Mouse (Mus musculus): ENCODE data around the gene Rnf220.

Gene Rnf220

DNA sequence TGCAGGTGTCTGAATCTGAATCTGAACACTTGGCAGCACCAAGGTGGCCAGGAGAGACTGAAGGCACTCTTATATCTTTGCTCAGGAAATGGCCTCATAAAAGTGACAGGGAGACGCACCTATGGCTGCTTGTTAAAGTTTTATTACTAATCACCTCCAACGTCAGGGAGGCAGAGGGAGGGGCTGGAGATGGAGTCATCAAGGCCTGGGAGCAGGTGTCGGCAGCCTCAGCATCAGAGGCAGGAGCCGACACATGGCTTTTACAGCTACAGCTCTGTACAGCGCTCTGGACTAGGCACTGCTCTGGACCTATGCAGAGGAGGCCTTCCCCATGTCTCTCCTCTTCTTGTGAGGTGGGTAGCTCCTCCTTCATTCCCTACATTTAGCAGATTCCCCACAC lies 139.7 kb downstream of the Rnf220 start:
- TF ChIP-seq GATA4 (IDR thresholded peaks at IDR 0.05; ENCODE audit: insufficient replicate concordance, low read length) = no peak

DNA sequence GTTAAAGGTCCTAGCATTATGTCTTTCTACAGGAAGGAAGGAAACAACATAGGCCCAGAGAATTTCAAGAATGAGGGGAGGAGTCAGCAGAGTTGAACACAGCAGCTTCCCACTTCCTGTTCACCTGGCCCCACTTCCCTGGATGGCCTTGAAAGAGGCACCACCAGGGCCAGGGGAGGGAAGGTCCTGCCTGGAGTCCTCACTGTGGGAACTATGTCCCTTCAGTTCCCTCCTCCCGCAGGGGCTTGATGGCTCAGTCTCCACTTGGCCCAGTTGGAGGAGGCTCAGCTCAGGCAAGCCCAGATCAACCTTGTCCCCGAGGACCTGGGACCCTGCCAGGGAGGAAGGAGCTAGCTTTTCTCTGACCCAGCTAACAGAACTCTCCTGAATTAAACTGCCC lies 140.6 kb downstream of the Rnf220 start:
- TF ChIP-seq GATA4 (IDR thresholded peaks at IDR 0.05; ENCODE audit: insufficient replicate concordance, low read length) = no peak

DNA sequence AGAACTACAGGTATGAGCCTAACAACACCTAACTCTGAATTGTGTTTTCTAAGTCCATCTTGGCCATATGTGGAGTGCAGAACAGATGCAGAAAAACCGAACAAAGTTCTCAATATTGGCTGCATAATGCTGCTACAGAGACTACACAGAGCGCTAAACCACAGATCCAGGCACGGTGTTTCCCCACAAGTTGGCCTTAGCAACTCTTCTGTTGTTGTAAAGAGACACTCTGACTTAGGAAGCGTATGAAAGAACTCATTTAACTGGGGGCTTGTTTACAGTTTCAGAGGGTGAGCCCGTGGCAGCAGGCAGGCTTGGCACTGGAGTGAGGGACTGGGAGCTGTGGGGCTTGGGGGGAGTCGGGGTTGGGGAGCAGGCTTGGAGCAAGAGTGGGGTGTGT lies 142.2 kb downstream of the Rnf220 start:
- TF ChIP-seq GATA4 (IDR thresholded peaks at IDR 0.05; ENCODE audit: insufficient replicate concordance, low read length) = no peak

DNA sequence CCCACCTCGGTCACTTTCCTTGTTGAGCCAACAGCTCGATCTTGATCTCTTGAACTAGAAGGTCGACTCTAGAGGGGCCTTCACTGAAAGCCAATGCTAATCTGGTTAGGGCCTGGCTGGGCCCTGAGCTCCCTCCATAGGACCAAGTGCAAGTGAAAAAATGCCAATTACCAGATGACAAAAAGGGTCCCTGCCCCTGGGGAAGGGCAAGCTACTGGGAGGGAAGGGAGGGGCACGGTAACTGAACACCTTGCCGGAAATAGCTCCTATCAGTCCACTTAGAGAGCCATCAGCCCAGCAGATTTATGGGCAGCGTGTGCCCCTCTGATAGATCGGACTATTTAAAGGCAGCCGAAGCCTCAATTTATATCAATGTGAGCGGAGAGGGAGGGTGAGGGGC lies 143.9 kb downstream of the Rnf220 start:
- TF ChIP-seq GATA4 (IDR thresholded peaks at IDR 0.05; ENCODE audit: insufficient replicate concordance, low read length) = no peak

DNA sequence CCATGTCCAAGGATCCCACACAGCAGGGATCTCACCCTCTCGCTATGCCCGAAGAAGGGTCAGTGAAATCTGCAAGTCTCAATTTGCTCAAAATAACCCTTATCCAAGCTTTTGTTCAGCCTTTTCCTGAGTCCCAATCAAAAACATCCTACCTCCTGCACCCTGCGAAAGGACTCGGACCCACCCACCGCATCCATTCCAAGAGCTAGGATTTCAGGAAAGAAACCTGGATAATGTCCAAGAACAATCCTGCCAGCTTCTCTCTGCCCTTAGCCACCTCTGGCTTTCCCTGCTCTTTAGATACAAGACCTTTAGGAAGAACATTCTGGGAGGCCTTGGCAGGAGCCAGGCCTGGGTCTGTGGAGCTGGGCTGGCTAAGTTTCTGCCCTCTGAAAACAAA lies 144.8 kb downstream of the Rnf220 start:
- peak; percentile 20; the same call in 1 of the 2 replicates for TF ChIP-seq GATA4 (IDR thresholded peaks at IDR 0.05; ENCODE audit: insufficient replicate concordance, low read length)

DNA sequence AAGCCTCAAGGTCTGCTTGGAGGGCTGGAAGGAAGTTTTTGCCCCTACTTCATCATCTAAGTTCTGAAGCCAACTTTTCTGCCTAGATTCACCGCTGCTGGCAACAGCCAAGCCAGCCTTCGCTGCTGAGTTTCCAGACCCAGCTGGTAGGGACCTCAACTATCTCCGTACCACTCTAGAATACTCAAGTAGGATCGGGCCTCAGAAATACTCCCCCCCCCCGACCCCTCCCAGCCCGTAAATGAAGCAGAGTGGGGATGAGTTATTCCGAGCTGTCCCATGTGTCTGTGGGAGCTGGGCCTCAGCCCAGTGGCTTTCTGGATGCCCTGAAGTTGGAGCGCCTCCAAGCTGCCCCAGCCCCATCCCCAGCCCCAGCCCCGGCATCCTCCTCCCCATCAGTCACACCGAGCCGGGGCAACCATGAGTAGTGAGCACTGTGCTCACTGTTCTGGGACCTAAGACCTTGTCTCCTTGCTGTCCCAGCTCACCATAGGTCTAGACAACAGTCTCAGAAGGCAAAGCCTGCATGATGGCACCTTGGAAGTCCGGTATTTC lies 146.6 kb downstream of the Rnf220 start:
- TF ChIP-seq GATA4 (IDR thresholded peaks at IDR 0.05; ENCODE audit: insufficient replicate concordance, low read length) = no peak

DNA sequence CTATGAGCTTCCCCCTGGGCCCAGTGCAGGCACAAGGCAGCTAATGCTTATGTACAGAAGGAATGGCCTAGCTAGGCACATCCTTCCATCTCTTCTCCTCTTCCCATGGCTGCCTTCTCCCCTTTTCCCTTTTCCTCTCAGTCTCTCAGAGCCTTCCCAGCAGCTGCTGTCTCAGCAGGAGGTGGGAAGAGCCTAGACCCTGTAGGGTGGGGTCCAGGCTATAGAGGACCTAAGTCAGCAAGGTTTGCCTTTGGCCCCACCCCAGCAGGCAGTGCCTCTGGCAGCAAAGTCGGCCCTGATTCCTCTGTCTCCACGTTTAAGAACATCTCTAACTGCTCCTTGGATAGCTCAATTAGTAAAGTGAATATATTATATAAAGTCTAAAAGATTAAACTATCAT lies 147.5 kb downstream of the Rnf220 start:
- no peak for TF ChIP-seq GATA4 (IDR thresholded peaks at IDR 0.05; ENCODE audit: insufficient replicate concordance, low read length)

DNA sequence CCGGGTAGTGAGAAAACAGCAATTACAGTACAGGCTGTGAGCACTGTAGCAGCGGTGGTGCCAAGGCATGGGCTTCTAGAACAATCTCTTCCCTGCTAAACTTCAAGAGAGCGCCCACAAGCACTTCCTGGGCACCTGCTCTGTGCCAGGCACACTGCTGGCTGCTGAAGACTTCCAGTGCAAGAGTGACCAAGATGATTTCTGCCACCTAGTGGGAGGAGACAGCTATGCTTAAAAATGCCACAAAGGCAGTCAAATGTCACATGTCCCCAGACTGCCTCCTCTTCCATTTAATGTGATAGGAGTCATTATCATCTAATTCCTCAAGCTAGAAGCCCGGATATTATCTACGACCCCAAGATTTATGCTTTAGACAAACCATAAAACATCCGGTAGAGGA lies 150.8 kb downstream of the Rnf220 start:
- TF ChIP-seq GATA4 (IDR thresholded peaks at IDR 0.05; ENCODE audit: insufficient replicate concordance, low read length) = no peak

DNA sequence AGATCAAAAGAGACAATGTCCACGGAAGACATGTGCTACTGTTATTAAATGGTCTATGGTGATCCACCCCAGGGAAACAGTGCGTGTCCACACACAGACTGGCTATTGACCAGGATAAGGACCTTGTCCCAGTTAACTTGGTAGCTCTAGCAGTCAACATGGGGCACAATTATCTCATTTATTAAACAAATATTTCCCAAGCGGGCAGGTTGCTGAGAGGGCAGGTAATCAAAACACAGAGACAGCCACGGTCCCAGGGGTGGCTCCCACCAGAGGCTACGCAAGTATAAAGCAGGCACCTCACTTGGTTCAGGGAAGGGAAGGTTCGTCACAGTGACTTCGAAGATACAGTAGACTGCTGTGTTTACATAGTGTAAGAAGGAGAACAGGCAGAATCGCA lies 153.5 kb downstream of the Rnf220 start:
- peak; percentile 35; the same call in 1 of the 2 replicates for TF ChIP-seq GATA4 (IDR thresholded peaks at IDR 0.05; ENCODE audit: insufficient replicate concordance, low read length)

DNA sequence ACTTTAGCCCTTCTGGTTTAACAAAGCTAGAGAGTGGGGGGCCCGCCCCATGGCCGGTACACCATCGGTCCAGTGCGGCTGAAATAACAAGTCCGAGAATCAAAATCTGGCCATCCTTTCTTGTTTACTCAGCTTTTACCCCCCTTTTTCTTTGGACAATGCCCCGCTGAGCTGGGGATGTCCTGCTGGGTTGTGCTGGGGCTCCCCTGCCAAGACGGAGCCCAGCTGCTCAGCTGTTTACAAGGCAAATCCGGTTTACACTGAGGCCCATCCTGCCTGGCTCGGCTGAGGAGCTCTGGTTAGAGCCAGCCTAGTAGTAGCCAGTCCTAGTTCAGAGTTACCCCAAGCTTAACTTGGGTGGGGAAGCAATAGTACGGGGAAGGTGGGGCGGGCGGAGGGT lies 154.1 kb downstream of the Rnf220 start:
- TF ChIP-seq GATA4 (IDR thresholded peaks at IDR 0.05; ENCODE audit: insufficient replicate concordance, low read length) = no peak

DNA sequence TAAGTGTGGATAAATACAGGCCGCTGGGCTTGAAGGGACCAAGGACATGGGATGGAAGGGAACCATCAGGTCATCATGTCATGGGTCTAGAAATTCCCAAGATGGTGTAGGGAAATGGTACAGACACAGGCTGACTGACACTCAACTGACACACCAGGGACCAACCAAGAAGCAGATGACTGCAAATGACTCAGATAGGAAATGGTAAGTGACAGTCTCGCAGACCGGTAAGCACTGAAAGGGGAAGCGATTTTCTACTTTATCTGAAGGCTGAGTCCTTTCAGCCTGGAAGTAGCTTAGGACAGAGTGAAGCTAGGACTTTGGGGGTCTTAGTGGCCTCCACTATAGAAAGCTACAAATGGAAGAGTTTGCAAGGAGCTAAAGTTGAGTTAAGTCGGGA lies 155.6 kb downstream of the Rnf220 start:
- no peak for TF ChIP-seq GATA4 (IDR thresholded peaks at IDR 0.05; ENCODE audit: insufficient replicate concordance, low read length)

DNA sequence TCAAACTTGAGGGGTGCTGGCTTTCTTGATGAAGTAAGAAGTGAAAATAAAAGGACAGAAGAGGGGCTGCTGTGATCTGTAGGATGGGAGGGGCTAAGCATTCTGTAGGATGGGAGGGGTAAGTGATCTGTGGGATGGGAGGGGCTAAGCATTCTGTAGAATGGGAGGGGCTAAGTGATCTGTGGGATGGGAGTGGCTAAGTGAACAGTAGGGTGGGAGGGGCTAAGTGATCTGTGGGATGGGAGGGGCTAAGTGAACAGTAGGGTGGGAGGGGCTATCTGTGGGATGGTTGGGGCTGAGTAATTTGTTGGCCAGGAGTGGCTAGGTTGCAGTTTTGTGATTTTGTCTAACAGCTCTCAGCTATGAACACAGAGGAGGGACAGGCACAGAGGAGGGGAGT lies 157.1 kb downstream of the Rnf220 start:
- no peak for TF ChIP-seq GATA4 (IDR thresholded peaks at IDR 0.05; ENCODE audit: insufficient replicate concordance, low read length)

DNA sequence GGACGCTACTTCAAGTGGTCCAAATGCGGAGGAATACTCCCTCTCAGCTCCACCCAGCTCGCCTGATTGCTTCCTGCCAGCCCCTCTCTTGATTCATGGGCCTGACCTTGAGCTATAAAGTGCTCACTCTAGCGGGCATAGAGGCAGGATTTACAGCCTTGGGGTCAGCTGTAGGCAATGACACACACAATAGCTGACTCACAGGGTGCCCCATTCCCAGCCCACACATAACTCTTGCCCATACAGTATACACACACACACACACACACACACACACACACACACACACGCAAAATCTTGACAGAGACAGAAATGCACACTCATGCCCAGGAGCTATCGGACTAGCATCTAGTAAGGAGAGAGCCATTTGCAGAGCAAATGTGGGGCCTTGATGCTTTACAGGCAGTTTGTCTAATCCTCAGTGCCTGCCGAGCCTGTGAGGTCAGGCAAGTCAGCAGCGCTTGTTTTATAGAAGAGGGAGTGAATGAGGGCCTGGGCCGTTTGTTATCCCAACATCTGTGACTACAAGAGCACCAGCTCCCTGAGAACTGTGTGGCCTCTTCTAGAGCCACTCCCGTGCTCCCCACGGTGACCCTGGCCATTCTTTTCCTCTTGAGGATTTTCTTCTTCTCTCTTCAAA lies 165.9 kb downstream of the Rnf220 start:
- TF ChIP-seq GATA4 (IDR thresholded peaks at IDR 0.05; ENCODE audit: insufficient replicate concordance, low read length) = no peak

DNA sequence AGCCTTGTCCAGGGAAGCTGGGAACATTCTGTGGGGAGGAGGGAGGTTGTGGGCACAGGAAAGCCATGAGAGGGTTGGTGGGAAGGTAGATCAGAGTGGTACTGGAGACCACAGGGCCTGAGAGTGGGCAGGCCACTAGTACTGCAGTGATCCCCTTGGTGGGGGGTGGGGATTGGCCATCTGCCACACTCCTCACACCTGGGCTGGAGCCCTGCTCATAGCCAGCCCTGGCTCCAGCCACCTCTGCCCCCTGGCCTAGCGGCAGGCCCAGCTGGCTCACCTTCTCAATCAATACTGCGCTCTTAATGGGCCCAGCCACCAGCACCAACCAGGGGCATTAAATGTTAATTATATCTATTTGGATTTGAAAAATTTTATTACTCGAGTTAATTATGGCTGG lies 166.7 kb downstream of the Rnf220 start:
- no peak for TF ChIP-seq GATA4 (IDR thresholded peaks at IDR 0.05; ENCODE audit: insufficient replicate concordance, low read length)

DNA sequence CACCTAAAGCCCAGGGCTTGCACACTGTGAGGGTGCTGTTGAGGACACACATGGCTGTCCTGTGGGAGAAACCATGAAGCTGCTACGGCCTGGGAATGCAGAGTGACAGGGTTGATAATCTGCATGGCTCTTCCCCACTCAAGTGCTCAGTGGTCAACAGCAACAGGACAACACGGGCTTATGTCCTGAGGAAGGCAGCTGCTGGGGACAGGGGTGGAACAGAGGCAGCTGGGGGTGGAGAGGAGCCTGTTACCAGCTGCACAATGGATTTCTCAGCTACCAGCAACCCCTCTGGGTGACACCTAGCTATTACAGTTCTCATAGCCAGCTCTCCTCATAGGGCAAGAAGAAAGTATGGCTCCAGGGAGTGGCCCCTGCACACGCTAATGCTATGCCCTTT lies 169.9 kb downstream of the Rnf220 start:
- TF ChIP-seq GATA4 (IDR thresholded peaks at IDR 0.05; ENCODE audit: insufficient replicate concordance, low read length) = no peak

DNA sequence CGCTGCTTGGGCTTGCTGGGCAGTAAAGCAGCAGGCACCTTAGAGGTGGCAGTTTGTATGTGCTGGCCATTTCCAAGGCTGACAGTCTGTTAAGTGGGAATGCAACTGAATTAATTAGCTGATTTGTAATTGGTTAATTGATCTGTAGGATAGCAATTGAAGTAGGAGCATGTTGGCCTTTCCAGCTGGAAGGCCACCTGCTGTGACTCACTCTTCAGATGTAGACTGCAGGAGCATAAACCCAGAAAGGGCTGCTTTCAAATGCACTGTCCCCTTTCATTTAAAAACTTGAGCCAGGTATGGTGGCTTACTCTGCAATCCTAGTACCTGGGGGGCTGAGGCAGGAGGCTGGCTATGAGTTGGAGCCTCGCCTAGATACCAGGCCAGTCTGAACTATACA lies 171.8 kb downstream of the Rnf220 start:
- no peak for TF ChIP-seq GATA4 (IDR thresholded peaks at IDR 0.05; ENCODE audit: insufficient replicate concordance, low read length)

Measured in liver, adult (tissue).